Mouse (Mus musculus): ENCODE results near the gene Enox1.

Enox1 gene

GRCm38 (mm10) chr14:77567120-77567519 is 410.6 kb downstream of the Enox1 start:
- no peak for DNase-seq (ENCODE audit: low spot score in 2 of 2)

GRCm38 (mm10) chr14:77574436-77574835 is 417.9 kb downstream of the Enox1 start:
- no peak for DNase-seq (ENCODE audit: low spot score in 2 of 2)

- DNase-seq (ENCODE audit: low spot score in 2 of 2) = no peak
Observed at GRCm38 (mm10) chr14:77576411-77576810, 419.8 kb downstream of the Enox1 start.

- peak in 1 of 2 experiments; percentile 49 for DNase-seq (ENCODE audit: low spot score in 2 of 2)
Observed at GRCm38 (mm10) chr14:77577481-77578251, 421.1 kb downstream of the Enox1 start.

GRCm38 (mm10) chr14:77578355-77578754 is 421.8 kb downstream of the Enox1 start:
- no peak for DNase-seq (ENCODE audit: low spot score in 2 of 2)

DNA sequence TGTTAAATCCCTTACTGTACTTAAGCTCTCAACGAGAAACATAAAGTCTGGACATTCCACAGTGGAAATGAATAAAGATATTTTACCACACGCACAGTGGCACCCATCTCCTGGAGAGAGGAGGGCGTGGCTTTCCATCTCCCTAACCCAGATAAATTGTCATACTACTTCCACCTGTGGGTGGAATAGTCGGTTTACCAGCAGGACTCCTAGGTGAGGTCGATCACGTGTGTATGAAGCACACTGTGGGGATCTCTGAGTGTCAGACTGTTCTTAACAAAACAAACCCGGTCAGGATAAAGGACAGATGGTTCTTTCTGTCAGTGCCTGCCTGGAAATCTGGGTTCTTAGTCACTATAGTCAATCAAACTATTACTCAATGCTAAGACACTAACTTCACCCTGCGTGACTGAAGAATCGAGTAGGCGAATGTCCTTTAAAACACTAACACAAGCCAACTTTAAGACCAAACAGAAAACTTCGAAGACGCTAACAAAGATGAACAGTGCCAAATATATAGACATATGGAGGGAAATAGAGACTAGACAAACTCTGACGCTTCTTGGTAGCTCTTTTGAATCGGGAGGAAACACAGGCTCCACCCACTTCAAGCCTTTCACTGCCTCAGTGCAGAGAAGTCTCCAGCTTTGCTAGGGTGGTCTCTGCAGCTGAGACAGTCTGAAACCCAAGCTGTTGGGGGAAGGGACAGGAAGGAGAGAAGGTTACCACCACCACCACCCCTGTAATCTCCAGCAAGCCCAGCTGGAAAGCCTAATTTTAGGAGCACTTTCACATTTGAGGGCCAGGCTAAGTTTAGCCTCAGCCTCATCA is 423.8 kb downstream of the Enox1 start:
- peak in 1 of 2 experiments; percentile 39 for DNase-seq (ENCODE audit: low spot score in 2 of 2)

DNA sequence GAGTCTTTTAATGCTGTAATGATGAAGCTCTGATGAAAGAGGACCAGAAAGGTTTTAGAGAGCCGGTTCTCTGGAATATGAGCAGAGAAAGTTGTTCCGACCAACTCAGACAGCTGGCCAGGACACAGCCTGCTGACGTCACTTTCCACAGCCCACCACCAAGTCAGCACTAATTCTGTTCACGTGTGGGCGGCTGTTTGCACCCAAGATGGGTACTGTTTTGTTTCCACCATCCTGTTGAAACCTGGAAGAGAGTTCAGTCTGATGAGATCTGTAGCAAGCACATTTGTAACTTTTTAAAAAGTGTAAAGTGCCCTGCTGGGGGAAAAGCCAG is 424.3 kb downstream of the Enox1 start:
- DNase-seq (ENCODE audit: low spot score in 2 of 2) = peak; percentile 75 to 81

DNA sequence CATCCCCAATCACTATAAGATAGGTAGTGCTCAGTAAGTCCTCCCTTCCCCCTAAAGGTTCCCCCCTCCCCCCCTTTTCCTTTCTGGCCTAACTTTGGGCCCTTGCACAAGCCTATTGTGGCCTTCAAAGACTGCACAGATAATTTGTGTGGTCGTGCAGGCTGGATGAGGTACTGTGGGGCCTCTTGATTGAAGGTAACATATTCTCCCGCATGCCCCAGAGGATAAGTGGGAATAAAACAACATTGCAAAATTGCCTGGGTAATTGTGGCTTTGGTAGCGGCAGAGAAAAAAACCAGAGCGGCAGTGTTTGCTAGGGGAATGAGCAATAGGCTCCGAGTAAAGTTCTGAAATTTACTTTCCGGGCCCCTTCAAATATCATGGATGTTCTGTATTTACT is 425.1 kb downstream of the Enox1 start:
- no peak for DNase-seq (ENCODE audit: low spot score in 2 of 2)

DNA sequence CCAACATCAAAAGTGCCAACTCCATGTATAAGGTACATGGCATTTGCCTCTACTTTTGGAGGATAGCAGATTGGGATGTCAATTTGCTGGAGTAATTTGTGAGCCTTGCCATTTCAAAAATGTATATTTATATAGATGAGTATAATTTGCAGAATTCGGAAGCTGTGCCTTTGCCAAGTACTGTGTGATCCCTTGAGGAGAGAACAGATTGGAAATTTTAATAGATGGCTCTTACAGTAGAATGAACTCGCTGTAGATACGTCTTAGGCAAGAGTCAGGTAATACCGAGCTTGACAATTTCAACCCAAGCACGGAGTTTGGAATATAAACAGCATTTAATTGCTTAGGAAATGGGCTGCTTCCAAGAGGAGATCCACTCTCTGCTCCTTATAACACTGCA is 427.9 kb downstream of the Enox1 start:
- DNase-seq (ENCODE audit: low spot score in 2 of 2) = peak in 1 of 2 experiments; percentile 39

DNA sequence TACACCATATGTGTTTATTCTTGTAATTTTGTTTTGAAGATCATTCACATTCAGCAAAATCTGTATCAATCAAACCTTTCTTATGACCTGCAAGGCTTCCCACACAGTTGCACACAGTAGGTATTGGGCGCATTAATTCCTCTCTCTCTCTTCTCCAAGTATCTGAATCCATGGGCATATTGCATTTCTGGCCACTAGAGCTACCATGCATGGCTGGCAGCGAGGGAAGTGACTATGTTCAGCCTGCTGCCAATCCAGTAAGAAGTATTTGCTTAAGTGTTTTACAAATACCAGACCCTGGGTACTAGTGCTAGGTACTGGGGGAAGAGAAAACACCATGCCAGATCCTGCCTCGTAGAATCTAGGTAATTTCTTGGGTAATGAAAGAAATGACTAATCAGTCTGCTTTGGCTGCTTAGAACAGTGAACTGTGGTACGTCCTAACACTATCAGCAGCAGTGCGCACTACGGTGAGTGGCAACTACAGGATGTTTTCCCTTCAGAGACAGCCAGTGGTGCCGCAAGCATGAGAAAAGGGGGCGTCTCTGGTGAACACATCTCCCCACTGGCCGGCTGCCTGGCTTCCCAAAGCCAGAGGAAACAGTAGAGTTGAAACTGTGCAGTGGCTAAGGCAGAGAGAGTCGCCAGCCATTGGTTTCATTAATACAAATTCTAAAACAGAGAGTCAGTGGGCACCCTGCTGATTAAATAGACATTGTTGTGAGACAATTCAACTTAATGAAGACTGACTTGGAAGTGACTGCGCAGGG is 428.7 kb downstream of the Enox1 start:
- no peak for DNase-seq (ENCODE audit: low spot score in 2 of 2)

GRCm38 (mm10) chr14:77586033-77586432 is 429.5 kb downstream of the Enox1 start:
- DNase-seq (ENCODE audit: low spot score in 2 of 2) = no peak

DNA sequence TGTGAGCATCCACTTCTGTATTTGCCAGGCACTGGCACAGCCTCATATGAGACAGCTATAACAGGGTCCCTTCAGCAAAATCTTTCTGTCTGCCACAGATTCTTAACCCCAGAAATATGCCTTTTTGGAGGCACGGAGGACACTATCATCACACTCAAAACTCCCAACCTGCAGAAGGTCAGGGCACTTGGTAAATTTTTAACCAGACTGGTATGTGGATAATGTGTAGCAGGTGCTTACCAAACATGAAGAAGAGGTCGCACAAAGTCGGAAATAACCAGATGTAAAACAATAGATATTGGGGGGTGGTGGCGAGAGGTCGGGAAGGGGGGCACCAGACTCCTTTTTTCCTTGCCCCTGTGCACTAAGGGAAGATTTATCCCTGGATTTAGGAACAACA is 430.6 kb downstream of the Enox1 start:
- DNase-seq (ENCODE audit: low spot score in 2 of 2) = no peak

GRCm38 (mm10) chr14:77593136-77593838 is 436.7 kb downstream of the Enox1 start:
- no peak for DNase-seq (ENCODE audit: low spot score in 2 of 2)

DNA sequence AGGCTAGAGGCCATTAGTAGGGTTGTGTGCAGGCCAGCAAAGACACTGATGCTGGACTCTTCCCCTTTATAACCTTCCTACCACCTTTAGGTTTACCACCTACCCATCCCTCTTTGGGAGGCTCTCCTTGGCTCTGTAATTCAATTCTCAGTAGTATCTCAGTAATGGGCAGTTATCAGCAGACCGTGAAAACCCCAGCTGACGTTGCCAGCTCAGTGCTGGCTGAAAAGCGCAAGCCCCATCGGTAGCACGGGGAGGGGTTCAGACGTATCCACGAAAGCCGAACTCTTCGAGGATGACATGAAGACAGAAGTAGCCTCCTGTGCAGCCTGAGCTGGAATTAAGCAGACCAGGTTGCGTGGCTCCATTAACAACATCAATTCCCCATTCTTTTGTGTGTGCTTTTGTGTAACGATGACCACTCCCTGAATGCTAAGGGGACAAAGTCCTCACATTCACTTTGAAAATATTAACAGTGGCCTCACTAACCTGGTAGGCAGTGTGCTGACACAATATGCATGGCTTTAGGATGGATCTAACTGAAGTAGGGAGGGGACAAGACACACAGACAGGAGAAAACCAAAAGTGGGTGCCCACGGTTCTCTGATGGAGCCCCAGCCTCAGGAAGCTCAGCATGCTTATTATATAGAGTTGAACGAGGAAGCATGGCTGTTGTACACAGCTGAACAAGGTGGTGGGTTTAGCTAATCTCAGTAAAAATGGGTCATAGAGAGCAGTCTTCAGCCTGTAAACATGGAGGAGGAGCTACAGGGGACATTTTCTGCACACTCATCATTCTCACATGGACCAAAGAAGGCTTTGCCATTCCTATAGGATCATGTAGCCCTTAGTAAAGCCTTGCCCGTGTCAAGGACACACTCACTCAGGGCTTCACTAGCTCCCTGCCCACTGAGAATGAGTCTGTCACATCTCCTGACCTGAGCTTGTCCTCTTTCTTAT is 439.9 kb downstream of the Enox1 start:
- DNase-seq (ENCODE audit: low spot score in 2 of 2) = no peak

DNA sequence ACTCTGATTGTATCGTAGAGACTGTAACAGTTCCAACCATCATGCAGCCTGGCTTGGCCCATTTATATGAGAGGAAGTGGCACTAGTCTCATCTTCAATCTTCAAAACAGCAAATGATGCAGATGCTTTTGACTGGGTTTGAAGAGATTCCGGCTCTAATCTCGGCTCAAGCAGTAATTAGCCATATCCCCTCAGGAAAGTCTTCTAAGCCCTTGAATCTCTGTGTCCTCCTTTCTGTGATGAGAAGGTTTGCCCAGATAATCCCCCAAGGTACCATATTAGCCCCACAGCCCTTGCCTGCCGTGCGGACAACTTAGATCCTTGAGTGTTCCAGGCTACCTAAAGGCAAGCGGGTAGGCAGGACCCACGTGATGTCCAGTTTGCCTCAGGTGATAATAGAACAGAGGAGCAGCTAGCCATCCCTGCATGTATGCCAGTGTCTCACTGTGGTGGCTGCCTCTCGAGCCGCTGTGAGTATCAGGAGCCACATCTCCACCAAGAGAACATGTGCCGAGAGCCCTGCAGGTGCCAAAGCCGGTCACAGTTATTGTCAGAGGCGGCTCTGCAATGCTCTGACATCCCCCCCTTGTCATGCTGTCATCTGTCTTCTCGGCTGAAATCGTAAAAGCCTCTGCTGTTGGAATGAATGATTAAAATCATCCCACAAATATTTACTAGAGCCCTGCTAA is 442.6 kb downstream of the Enox1 start:
- no peak for DNase-seq (ENCODE audit: low spot score in 2 of 2)

GRCm38 (mm10) chr14:77600773-77601172 is 444.2 kb downstream of the Enox1 start:
- DNase-seq (ENCODE audit: low spot score in 2 of 2) = no peak

DNA sequence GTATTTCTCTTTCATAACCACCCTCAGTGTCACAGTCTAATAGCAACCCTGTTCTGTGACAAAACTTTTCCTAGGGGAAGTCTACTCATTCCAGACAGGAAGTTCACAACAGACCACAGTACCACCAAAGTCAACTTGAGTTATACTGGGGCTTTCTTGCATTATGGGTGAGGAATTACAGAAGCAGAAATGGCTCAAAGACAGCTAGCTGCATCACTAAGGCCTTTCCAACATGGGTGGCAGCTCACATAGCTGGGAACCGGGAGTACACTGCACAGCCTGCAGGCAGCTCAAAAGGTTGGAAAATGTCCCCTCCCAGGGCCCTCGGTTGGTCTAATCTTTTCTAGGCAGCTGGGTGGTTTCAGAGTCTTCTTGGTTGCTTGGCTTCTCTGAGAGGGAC is 444.9 kb downstream of the Enox1 start:
- DNase-seq (ENCODE audit: low spot score in 2 of 2) = no peak

GRCm38 (mm10) chr14:77608182-77608839 is 451.7 kb downstream of the Enox1 start:
- DNase-seq (ENCODE audit: low spot score in 2 of 2) = peak; percentile 54 to 68

DNA sequence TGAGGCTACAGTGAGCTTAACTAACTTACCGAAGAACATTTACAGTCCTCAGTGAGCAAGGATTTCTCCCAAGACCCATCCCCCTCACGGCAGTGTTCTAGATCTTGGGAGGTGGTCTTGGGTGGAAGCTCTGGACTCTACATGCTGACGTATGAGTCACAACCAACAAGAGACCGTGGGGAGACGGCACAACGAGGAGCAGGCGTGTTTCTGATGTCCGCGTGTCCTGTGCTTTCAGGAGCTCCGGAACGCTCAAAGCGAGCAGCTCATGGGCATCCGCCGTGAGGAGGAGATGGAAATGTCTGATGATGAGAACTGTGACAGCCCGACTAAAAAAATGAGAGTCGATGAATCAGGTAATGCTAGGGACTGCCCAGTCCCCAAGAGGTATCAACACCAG is 458.6 kb downstream of the Enox1 start:
- no peak for DNase-seq (ENCODE audit: low spot score in 2 of 2)

All from frontal cortex, postnatal 36 days (tissue).